Mouse (Mus musculus) midbrain, embryonic 11.5 days (tissue): ENCODE data around the gene Mamdc2. TPM values are rescaled to one million over a fixed set of nuclear protein-coding genes. Genes with fewer than 3 reads are reported as not detected.

ENCODE experiments used
- ATAC-seq: fragments of 200-750 bp; cut with Nextera tagmentation; 2 replicates; pipeline ENCODE4 v1.8.0; 2017; ENCODE audit warnings: moderate TSS enrichment, moderate library complexity; ENCODE audit not compliant: low FRiP score
- DNase-seq: peaks from one replicate; pipeline ENCODE4 v3.0.0; 2015; ENCODE audit warnings: low spot score; ENCODE audit errors: missing footprints
- H3K27ac ChIP-seq: fragments of 300-500 bp; sonication (generic); 2 replicates; pipeline ENCODE4 v1.5.1; 2014; ENCODE audit warnings: low read depth, low read length
- H3K27me3 ChIP-seq: fragments of 300-500 bp; sonication (generic); 2 replicates; pipeline ENCODE4 v1.6.1; 2014; ENCODE audit warnings: mild to moderate bottlenecking, low read length, moderate library complexity, mixed read lengths; ENCODE audit not compliant: control insufficient read depth, insufficient read depth
- H3K36me3 ChIP-seq: fragments of 300-500 bp; sonication (generic); 2 replicates; pipeline ENCODE4 v1.6.1; 2014; ENCODE audit warnings: mild to moderate bottlenecking, low read length, moderate library complexity, mixed read lengths; ENCODE audit not compliant: control insufficient read depth, insufficient read depth
- H3K4me1 ChIP-seq: fragments of 300-500 bp; sonication (generic); 2 replicates; pipeline ENCODE4 v1.6.1; 2014; ENCODE audit warnings: low read length; ENCODE audit not compliant: control insufficient read depth, insufficient read depth
- H3K4me2 ChIP-seq: fragments of 300-500 bp; sonication (generic); 2 replicates; pipeline ENCODE4 v1.6.1; 2014; ENCODE audit warnings: mild to moderate bottlenecking, moderate library complexity
- H3K4me3 ChIP-seq: fragments of 300-500 bp; sonication (generic); 2 replicates; pipeline ENCODE4 v1.5.1; 2014; ENCODE audit warnings: low read depth, low read length
- H3K9ac ChIP-seq: fragments of 300-500 bp; sonication (generic); 2 replicates; pipeline ENCODE4 v1.6.1; 2014; ENCODE audit warnings: low read length
- H3K9me3 ChIP-seq: fragments of 300-500 bp; sonication (generic); 2 replicates; pipeline ENCODE4 v1.6.1; 2016; ENCODE audit warnings: low read length; ENCODE audit not compliant: control insufficient read depth
- WGBS: fragments of 180-500 bp; shearing (Covaris S2); extraction: QIAGEN DNeasy Blood & Tissue Kit; methylation state at CpG from one replicate; pipeline ENCODE4 v1.1.7; 2014; 5-methylcytosine and 5-hydroxymethylcytosine counted together
- polyA plus RNA-seq: library from polyadenylated mRNA; unstranded; fragments of >200 nt; fragmentation: Nextera tagmentation; extraction: Ambion mirVana; gene quantifications from 2 replicates; pipeline ENCODE4 v1.2.1, GENCODE M21; 2014

Mamdc2 gene
- polyA plus RNA-seq, 1 experiment from 2014 or later: 1.5 TPM

DNA sequence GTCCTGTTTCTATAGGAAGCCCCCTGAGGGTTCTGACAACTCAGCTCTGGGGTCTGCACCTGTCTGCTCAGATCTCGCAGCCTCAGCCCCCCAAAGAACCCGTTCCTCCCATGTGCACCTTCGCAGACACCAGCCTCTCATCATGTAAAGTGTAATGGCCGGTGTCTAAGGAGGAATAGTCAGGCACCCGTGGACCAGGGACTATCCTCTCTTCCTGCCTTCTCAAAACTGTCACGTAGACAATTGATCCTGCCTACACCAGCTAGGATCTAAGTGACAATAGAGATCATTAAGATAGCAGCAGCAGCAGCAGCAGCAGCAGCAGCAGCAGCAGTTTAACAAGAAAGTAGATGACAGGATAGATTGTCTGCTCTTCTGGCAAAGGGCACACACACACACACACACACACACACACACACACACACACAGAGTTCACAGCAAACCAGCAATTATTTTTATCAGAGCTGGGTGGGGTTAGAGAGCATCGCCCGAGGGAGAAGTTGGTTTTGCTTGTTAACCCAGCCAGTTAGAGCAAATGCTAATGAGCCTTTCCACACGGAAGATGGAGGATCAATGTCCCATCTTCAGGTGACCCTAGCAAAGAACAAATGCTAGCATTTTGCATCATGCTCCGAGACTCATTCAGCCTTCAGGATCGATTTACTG lies 71.6 kb downstream of the Mamdc2 start:
- no peaks in the 10 kb centered on the region for H3K36me3 ChIP-seq
- no peak overlapping the region for H3K4me3 ChIP-seq
- H3K4me1 ChIP-seq: peaks cover 2% of the 10 kb centered on the region; the same call in 1 of the 2 replicates
- no peak overlapping the region for H3K4me2 ChIP-seq
- no peaks in the 10 kb centered on the region for H3K9me3 ChIP-seq
- peak overlapping the region; percentile 48; the same call in 1 of the 2 replicates for H3K27ac ChIP-seq
- WGBS: 66% methylated on average over 11 of the region's 11 CpGs
- no peaks in the 10 kb centered on the region for H3K27me3 ChIP-seq
- ATAC-seq: peak; percentile 50; the same call in 1 of the 2 replicates
- no peak for DNase-seq
- H3K9ac ChIP-seq: no peak overlapping the region

DNA sequence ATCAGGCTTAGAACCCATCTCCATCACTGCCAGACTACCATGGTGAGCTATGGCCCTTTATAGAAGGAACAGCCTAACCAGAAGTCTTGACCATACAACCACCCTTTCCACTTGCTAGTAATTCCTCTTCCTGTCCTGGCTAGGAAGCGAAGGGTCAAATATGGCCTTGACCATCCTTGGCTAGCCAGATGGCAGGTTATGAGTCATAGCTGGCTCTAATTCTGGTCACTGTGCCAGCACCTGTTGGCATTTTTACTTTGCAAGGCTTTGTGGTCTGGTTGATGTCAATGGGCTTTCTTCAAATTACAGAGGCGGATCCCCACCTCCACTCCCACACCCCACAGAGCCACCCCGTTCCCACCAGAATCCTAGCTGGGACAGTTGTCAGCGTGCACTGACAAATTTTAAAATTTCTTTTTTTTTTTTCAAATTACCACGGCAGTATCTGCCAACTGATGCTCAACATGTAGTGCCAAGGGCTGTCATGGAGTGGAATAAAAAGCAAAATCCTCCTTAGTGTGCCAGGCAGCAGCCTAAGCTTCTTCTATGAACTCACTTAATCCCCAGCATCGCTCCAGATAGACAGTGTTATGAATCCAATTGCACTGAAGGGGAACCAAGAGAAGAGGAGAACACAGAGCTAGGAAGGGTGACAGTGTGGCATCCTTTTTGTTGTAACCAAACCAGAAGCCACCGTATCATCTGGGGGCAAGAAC lies 73.1 kb downstream of the Mamdc2 start:
- Histone ChIP-seq H3K4me3 (no peak overlapping the region), H3K27ac (no peak overlapping the region), H3K4me2 (no peak overlapping the region), H3K4me1 (peaks cover 2% of the 10 kb centered on the region; the same call in 1 of the 2 replicates), H3K9me3 (no peaks in the 10 kb centered on the region), H3K9ac (no peak overlapping the region), H3K27me3 (no peaks in the 10 kb centered on the region), H3K36me3 (no peaks in the 10 kb centered on the region)
- DNase-seq: no peak
- ATAC-seq: no peak
- 85% methylated on average over 7 of the region's 7 CpGs for WGBS

DNA sequence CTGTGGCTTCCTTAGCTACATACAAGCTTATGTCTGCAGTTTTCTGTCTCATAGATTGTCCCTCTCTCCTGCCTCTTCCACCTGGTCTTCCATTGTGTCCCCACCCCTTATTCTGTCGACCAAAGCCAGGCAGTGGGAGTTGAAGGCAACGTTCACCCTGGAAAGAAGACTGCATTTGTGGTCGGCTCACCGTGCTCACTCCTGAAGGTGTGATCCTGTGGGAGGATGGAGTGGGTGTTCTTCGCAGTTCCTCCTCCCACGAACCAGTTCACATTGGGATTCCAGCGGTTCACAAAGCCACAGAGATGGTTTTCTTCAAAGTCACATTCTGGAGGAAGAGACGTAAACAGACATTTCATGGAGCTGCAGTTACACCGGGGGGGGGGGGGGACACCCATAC lies 74.5 kb downstream of the Mamdc2 start:
- DNase-seq (no peak), ATAC-seq (no peak)
- WGBS: 80% methylated on average over 9 of the region's 9 CpGs
- Histone ChIP-seq H3K4me1 (peaks cover 2% of the 10 kb centered on the region; the same call in 1 of the 2 replicates), H3K4me2 (no peak overlapping the region), H3K9ac (no peak overlapping the region), H3K9me3 (no peaks in the 10 kb centered on the region), H3K27me3 (no peaks in the 10 kb centered on the region), H3K36me3 (no peaks in the 10 kb centered on the region), H3K27ac (no peak overlapping the region), H3K4me3 (no peak overlapping the region)

DNA sequence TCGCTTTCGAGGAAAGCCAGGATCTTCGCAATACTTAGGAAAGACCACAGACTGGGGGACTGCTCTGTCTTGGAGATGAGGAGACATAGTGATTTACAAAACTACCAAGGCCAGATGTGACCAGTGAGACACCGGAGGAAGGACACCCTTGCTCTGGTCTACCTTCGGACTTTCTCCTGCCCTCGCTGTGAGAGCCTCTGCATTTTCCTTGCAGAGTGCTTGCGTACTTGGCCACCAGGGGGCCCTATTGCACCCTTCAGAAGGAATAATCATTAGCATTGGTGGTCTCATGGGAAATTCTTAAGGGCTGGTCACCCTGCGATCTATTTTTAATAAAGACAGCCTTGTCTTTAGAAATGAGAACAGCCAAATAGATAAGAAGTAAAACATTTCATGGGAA lies 75.0 kb downstream of the Mamdc2 start:
- Histone ChIP-seq H3K4me3 (no peak overlapping the region), H3K9me3 (no peaks in the 10 kb centered on the region), H3K27me3 (no peaks in the 10 kb centered on the region), H3K27ac (no peak overlapping the region), H3K4me2 (no peak overlapping the region), H3K4me1 (peaks cover 2% of the 10 kb centered on the region; the same call in 1 of the 2 replicates), H3K9ac (no peak overlapping the region), H3K36me3 (no peaks in the 10 kb centered on the region)
- peak; percentile 62; the same call in 1 of the 2 replicates for ATAC-seq
- peak; percentile 94 for DNase-seq
- 54% methylated on average over 8 of the region's 8 CpGs for WGBS

DNA sequence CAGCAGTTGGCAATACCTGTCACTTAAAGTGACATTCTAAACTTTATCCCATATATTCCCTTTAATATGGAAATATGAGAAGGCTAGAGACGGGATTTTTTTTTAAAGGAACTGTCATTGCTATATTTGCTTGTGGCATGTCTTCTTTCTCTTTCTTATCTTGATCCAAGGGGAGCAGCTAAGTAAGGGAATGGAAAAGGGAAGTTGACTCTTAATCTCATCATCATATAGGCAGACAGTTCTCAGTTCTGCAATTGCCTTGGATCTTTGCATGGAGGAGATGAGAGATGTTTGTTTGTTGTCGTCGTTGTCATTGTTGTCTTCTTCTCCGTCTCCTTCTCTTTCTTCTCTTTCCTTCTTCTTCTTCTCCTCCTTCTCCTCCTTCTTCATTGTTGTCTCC lies 79.0 kb downstream of the Mamdc2 start:
- ATAC-seq: no peak
- no peaks in the 10 kb centered on the region for H3K9me3 ChIP-seq
- WGBS: 87% methylated on average over 4 of the region's 4 CpGs
- no peak overlapping the region for H3K4me3 ChIP-seq
- H3K4me2 ChIP-seq: no peak overlapping the region
- H3K27ac ChIP-seq: no peak overlapping the region
- DNase-seq: peak; percentile 2
- H3K9ac ChIP-seq: no peak overlapping the region
- no peaks in the 10 kb centered on the region for H3K36me3 ChIP-seq
- no peaks in the 10 kb centered on the region for H3K27me3 ChIP-seq
- no peaks in the 10 kb centered on the region for H3K4me1 ChIP-seq

DNA sequence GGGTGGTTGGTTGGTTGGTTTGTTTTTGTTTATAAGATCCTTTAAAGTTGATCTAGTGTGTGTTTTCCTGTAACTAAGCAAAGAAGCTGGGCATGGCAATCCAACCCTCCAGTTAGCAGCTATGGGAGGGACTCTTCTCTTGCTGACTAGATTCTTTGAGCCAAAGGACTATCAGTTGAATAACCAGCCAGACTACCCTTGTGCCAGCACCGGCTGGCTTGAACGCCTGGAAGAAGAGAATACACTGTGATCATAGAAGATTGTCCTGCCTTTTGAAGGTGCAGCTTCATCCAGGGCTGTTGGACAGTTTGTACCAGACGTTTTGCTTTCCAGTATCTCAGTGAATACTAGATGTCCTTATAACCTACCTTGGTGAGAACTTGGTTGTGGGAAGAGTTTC lies 86.2 kb downstream of the Mamdc2 start:
- no peaks in the 10 kb centered on the region for H3K36me3 ChIP-seq
- H3K4me1 ChIP-seq: no peaks in the 10 kb centered on the region
- no peak overlapping the region for H3K9ac ChIP-seq
- WGBS: 87% methylated on average over 3 of the region's 3 CpGs
- no peaks in the 10 kb centered on the region for H3K9me3 ChIP-seq
- H3K4me2 ChIP-seq: no peak overlapping the region
- H3K27me3 ChIP-seq: no peaks in the 10 kb centered on the region
- no peak overlapping the region for H3K4me3 ChIP-seq
- ATAC-seq (no peak), DNase-seq (peak; percentile 12)
- no peak overlapping the region for H3K27ac ChIP-seq

DNA sequence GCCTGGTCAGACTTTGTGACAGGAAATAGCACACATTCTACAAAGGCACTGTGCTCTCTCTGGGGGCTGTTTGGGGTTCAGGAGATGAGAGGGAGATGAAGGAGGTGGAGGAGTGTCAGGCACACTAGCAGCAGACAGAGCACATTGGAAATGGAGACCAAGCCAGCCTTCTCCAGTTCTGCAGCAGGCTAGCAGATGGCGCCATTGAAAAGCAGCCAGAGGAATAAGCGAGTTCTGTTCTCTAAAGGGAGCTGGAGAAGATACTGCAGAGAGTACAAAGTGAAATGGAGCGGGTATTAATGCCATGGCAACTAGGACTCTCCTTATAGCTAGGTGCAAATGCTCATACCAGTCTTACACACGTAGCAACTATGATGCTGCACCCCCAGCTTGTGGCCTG lies 87.1 kb downstream of the Mamdc2 start:
- no peak for ATAC-seq
- no peaks in the 10 kb centered on the region for H3K9me3 ChIP-seq

DNA sequence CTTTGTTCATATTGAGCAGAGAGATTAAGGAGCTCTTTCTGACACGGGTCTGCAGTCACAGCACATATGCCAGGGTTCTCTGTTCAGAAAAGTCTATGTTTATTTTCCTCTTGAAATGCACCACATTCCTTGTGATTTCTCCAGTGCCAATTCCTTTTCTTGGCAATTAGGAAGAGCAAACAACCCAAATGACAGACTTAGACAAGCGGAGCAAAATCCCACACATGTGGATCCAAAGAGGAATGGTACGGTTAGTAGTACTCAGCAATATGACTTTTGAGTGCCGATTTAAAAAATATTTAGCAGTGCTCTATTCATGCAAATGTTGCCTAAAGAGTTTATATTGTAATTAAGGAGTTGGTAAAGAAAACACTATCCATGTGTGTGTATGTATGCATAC lies 87.7 kb downstream of the Mamdc2 start:
- Histone ChIP-seq H3K9me3 (no peaks in the 10 kb centered on the region), H3K27ac (no peak overlapping the region), H3K4me1 (no peaks in the 10 kb centered on the region), H3K4me3 (no peak overlapping the region), H3K4me2 (no peak overlapping the region), H3K36me3 (no peaks in the 10 kb centered on the region), H3K9ac (no peak overlapping the region), H3K27me3 (no peaks in the 10 kb centered on the region)
- WGBS: 86% methylated on average over 4 of the region's 4 CpGs
- no peak for ATAC-seq
- DNase-seq: no peak

More for the DNA sequence above, 87.1 kb downstream of the Mamdc2 start:
- H3K36me3 ChIP-seq: no peaks in the 10 kb centered on the region
- DNase-seq: no peak
- H3K4me3 ChIP-seq: no peak overlapping the region
- H3K9ac ChIP-seq: no peak overlapping the region
- no peak overlapping the region for H3K4me2 ChIP-seq
- H3K4me1 ChIP-seq: no peaks in the 10 kb centered on the region
- H3K27me3 ChIP-seq: no peaks in the 10 kb centered on the region
- WGBS: 70% methylated on average over 4 of the region's 4 CpGs
- no peak overlapping the region for H3K27ac ChIP-seq

DNA sequence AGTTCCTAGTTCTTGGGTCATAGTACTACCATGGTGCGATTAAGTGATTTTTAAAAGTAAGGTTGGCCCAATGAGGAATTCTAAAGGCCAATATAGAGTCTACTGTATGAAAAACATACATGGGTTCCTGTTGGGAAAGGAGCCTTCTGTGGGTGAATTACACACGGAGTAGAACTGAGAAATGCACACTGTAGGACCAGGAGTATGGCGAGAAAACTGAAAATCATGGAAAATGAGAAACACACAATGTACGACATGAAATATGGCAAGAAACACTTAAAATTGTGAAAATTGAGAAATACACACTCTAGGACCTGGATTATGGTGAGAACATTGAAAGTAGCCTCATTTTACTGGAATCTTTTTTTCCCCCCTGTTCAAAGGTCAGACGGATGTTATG lies 91.0 kb downstream of the Mamdc2 start:
- H3K4me2 ChIP-seq: no peak overlapping the region
- DNase-seq: peak; percentile 72
- H3K4me1 ChIP-seq: no peaks in the 10 kb centered on the region
- H3K27ac ChIP-seq: no peak overlapping the region
- WGBS: 88% methylated on average over 5 of the region's 5 CpGs
- no peaks in the 10 kb centered on the region for H3K36me3 ChIP-seq
- no peak overlapping the region for H3K9ac ChIP-seq
- H3K27me3 ChIP-seq: no peaks in the 10 kb centered on the region
- no peaks in the 10 kb centered on the region for H3K9me3 ChIP-seq
- no peak for ATAC-seq
- no peak overlapping the region for H3K4me3 ChIP-seq
